Mouse (Mus musculus): ENCODE data around the gene Susd2.
A peak's percentile ranks its signal among the peaks of the same experiment; 100 is the strongest.

Gene Susd2

GRCm38 (mm10) chr10:75625920-75626319 lies 17.9 kb downstream of the Susd2 start:
- no peak for DNase-seq (ENCODE audit: low spot score in 2 of 2)

DNA sequence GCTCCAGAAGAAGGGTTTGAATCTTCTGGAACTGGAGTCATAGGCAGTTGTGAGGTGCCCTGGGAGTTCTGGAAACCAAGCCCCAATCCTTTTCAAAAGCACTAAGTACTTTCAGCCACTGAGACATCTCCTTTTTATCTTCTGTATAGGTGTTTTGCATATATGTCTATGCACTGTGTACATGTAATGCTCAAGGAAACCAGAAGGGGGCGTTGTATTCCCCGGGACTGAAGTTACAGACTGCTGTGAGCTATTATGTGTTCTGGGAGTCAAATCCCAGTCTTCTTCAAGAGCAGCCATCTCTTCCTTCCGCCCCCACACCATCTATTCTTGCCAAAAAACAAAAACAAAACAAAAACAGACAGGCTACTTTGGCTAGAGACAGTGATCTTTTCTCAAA lies 23.0 kb downstream of the Susd2 start:
- DNase-seq (ENCODE audit: low spot score in 2 of 2) = no peak

GRCm38 (mm10) chr10:75616044-75616443 lies 27.8 kb downstream of the Susd2 start:
- no peak for DNase-seq (ENCODE audit: low spot score in 2 of 2)

- no peak for DNase-seq (ENCODE audit: low spot score in 2 of 2)
Measured at GRCm38 (mm10) chr10:75610486-75610885, 33.3 kb downstream of the Susd2 start.

DNA sequence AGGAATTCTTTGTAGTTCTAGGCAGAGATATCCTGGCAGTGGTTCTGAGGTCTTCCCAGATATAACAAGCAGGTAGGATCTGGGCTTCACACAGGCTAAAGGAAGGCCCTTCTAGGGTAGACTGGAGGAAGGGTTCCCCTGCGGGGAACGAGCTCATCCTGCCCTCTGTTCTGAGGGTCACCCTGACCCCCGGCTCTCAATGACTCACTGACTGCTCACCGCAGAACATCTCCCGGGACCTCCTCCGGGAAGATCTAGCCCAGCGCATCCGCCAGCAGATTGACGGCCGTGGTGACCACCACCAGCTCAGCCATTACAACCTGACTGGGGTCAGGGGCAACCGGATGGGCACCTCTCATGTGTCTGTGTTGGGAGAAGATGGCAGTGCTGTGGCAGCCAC lies 34.8 kb downstream of the Susd2 start:
- no peak for DNase-seq (ENCODE audit: low spot score in 2 of 2)

GRCm38 (mm10) chr10:75607253-75607652 lies 36.6 kb downstream of the Susd2 start:
- no peak for DNase-seq (ENCODE audit: low spot score in 2 of 2)

DNA sequence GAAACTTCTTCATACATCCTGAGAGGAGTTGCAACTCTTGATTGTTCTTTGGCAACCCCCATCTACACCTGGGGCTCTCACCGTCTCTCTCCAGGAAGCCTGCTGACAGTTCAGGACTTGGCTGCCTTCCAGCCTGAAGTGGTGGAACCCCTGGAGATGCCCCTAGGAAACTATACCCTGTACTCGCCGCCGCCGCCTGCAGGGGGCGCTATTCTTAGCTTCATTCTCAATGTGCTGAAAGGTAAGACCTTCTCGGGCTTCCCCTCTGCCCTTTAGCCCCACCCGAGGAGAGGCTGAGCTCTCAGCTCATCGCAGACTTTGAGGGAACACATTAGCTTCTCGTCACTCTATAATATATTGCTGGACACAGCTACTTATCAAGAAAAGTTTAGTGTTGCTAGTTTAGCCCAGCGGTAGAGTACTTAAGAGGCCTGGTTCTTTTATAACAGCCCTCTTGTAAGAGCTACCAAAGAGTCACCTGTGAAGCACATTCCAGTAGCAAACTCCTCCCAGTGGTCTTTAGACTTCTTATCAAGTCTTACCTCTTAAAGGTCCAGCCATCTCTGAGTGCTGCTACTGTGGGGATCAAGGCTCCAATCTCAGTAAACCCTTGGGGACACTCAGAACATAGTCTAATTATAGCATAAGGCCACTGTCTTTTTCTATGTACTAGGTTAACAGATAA lies 38.5 kb downstream of the Susd2 start:
- DNase-seq (ENCODE audit: low spot score in 2 of 2) = no peak

- no peak for DNase-seq (ENCODE audit: low spot score in 2 of 2)
Measured at GRCm38 (mm10) chr10:75600189-75600730, 43.5 kb downstream of the Susd2 start.

DNA sequence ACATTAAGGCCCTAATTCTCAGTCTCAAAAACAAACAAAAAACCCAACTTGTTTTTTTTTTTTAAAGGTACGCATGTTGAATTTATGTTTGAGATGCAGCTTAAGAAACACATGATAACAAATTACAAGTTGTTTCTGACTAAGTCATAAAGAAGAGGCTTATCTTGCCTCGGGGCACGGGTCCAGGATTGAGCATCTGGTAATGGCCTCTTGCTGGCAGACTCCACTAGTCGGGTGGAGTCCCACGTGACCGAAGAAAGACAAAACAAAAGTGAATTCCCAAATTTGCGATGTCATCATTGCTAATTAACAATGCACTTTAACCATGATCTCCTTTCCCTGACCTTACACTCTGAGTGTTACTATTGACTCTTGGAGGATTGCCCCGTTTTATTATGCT lies 47.8 kb downstream of the Susd2 start:
- no peak for DNase-seq (ENCODE audit: low spot score in 2 of 2)

GRCm38 (mm10) chr10:75592585-75592984 lies 51.2 kb downstream of the Susd2 start:
- DNase-seq (ENCODE audit: low spot score in 2 of 2) = no peak

- peak in 1 of 2 experiments; percentile 24 for DNase-seq (ENCODE audit: low spot score in 2 of 2)
Measured at GRCm38 (mm10) chr10:75591211-75591894, 52.5 kb downstream of the Susd2 start.

GRCm38 (mm10) chr10:75589651-75590050 lies 54.2 kb downstream of the Susd2 start:
- DNase-seq (ENCODE audit: low spot score in 2 of 2) = no peak

- no peak for DNase-seq (ENCODE audit: low spot score in 2 of 2)
Measured at GRCm38 (mm10) chr10:75589129-75589528, 54.7 kb downstream of the Susd2 start, which contains the start of gene Ggt5. Ggt5 (plus strand) TSS chr10:75589340.

GRCm38 (mm10) chr10:75588336-75588735 lies 55.5 kb downstream of the Susd2 start:
- DNase-seq (ENCODE audit: low spot score in 2 of 2) = no peak

DNA sequence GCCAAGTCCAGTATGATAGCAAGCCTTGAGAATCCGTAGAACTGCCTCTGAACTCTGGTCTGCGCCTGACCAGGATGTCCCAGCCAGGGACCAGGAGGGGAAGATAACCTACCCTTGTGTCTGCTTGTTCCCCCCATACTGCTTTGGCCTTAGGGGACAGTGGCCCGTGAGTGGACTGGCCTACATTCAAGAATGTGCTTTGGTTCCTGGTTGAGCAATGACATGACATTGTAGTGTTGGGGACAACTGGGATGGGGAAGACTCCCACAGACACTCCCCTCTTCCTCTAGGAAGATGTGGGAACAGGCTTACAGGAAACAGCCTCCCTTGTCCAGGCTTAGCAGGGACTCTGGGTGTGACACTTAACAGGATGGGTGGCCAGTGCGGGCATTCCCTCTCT lies 56.0 kb downstream of the Susd2 start:
- no peak for DNase-seq (ENCODE audit: low spot score in 2 of 2)

All from left cerebral cortex, adult 9 months (tissue).